Mouse (Mus musculus): Measurements from ENCODE around the gene Prr5l. TPM values are rescaled to one million over a fixed set of nuclear protein-coding genes. Genes with fewer than 3 reads are reported as not detected.

Gene Prr5l
- polyA plus RNA-seq, 1 experiment, result 0.43 TPM

DNA sequence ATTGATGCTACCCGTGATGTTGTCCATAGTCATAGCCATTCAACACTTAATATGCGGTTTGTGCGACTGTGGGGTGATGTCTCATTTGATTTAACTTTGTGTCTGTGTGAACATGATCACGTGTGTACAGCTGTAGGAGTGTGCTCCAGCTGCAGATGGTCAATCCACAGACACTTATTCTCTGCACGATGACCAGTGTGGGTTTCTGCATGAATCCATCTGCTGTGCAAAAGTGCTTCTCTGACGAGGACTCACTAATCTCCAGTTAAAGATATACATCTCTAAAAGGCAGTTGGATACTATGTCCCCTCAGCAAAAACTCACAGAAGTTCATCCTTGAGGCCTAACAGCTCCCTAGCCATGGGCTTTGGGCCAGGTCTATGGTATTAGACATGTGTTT lies 104.7 kb downstream of the Prr5l start:
- Histone ChIP-seq H3K36me3 (ENCODE audit: control insufficient read depth, insufficient read depth) (no peaks in the 10 kb centered on the region), H3K27me3 (ENCODE audit: control insufficient read depth, insufficient read depth, insufficient read length) (no peaks in the 10 kb centered on the region), H3K79me3 (ENCODE audit: low read depth) (no peaks in the 10 kb centered on the region), H3K79me2 (ENCODE audit: control insufficient read depth, insufficient read depth) (no peaks in the 10 kb centered on the region), H3ac (ENCODE audit: control insufficient read depth, insufficient read length, low read depth) (no peak overlapping the region), H3K4me3 (ENCODE audit: insufficient read depth, poor library complexity, severe bottlenecking) (no peak overlapping the region)
- no peak for TF ChIP-seq USF1 (IDR thresholded peaks at IDR 0.05; ENCODE audit: low read depth)
- no peak for TF ChIP-seq FOSL1 (IDR thresholded peaks at IDR 0.05; ENCODE audit: insufficient read depth, low read length, poor library complexity, severe bottlenecking)
- TF ChIP-seq MAX (IDR thresholded peaks at IDR 0.05), result no peak
- TF ChIP-seq MYOG (IDR thresholded peaks at IDR 0.05; ENCODE audit: control insufficient read depth, extremely low read depth, insufficient read length), result no peak
- no peak for TF ChIP-seq MYOD1 (IDR thresholded peaks at IDR 0.05; ENCODE audit: control insufficient read depth, insufficient read length, low read depth)
- no peak for TF ChIP-seq CTCF (IDR thresholded peaks at IDR 0.05; ENCODE audit: control insufficient read depth, insufficient read depth, insufficient read length)
- no peak for TF ChIP-seq CEBPB (IDR thresholded peaks at IDR 0.05; ENCODE audit: low read depth)

DNA sequence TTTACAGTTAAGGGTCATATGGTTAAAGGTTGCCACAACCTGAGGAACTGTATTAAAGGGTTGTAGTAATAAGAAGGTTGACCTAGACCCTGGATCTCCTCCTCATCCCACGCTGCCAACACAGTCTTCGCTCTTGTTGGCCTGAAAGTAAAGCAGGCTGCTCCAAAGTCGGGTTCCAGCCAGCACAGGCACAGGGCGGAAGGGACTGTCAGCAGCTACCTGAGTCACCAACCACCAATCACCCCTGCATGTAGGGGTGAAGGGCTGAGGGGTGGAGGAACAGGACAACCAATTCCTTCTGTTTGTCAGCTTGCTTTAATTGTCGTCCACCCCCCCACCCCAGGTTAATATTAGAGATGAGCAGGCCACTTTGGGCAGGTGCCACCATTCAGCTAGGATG lies 119.3 kb downstream of the Prr5l start:
- TF ChIP-seq MYOD1 (IDR thresholded peaks at IDR 0.05; ENCODE audit: control insufficient read depth, insufficient read length, low read depth), result no peak
- Histone ChIP-seq H3K4me3 (ENCODE audit: insufficient read depth, poor library complexity, severe bottlenecking) (no peak overlapping the region), H3K79me3 (ENCODE audit: low read depth) (no peaks in the 10 kb centered on the region), H3K36me3 (ENCODE audit: control insufficient read depth, insufficient read depth) (no peaks in the 10 kb centered on the region), H3K27me3 (ENCODE audit: control insufficient read depth, insufficient read depth, insufficient read length) (no peaks in the 10 kb centered on the region), H3K79me2 (ENCODE audit: control insufficient read depth, insufficient read depth) (no peaks in the 10 kb centered on the region), H3ac (ENCODE audit: control insufficient read depth, insufficient read length, low read depth) (no peak overlapping the region)

DNA sequence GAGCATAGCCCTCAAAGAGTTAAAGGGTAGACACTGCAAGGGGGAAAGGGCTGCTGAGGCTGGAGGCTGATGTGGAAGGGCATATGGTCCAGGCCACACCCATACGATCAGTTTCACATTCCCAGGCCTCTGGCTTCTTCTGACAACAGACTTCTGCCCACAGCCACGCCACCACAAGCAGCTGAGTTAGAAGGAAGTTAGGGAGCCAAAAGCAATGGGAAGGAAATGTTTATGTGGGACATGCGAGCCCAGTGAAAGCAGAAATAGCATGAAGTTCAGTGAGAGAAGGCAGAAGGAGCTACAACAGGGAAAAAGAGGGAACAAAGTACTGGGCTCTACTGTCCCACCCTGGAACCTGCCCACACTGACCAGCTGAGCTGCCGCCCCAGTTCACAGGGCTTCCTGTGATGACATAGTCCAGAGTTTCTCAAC lies 119.9 kb downstream of the Prr5l start:
- Histone ChIP-seq H3K79me2 (ENCODE audit: control insufficient read depth, insufficient read depth) (no peaks in the 10 kb centered on the region), H3ac (ENCODE audit: control insufficient read depth, insufficient read length, low read depth) (peak overlapping the region; percentile 23), H3K79me3 (ENCODE audit: low read depth) (no peaks in the 10 kb centered on the region), H3K4me3 (ENCODE audit: insufficient read depth, poor library complexity, severe bottlenecking) (no peak overlapping the region), H3K27me3 (ENCODE audit: control insufficient read depth, insufficient read depth, insufficient read length) (no peaks in the 10 kb centered on the region), H3K36me3 (ENCODE audit: control insufficient read depth, insufficient read depth) (no peaks in the 10 kb centered on the region)
- TF ChIP-seq MYOD1 (IDR thresholded peaks at IDR 0.05; ENCODE audit: control insufficient read depth, insufficient read length, low read depth) (peak; percentile 38), CEBPB (IDR thresholded peaks at IDR 0.05; ENCODE audit: low read depth) (no peak)

DNA sequence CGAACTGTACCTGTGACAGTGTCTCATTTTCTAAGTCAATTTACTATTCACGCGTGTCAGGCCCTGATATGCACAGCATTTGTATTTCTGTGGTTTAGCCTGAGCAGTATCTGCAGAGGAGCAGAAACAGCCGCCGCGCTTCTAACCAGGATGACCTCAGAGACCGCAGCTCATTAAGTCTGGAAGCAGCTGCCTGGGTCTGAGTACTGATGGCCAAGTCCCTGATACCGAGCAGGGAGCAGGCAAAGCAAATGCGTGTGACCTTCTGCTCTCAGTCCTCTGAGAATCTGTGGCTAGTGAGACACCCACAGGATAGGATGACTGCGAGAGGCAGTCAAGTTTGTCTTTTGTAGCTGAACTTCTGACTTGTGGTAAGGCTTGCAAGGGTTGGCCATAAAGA lies 120.4 kb downstream of the Prr5l start:
- no peaks in the 10 kb centered on the region for H3K27me3 ChIP-seq (ENCODE audit: control insufficient read depth, insufficient read depth, insufficient read length)
- H3ac ChIP-seq (ENCODE audit: control insufficient read depth, insufficient read length, low read depth), result no peak overlapping the region
- no peak overlapping the region for H3K4me3 ChIP-seq (ENCODE audit: insufficient read depth, poor library complexity, severe bottlenecking)
- H3K79me3 ChIP-seq (ENCODE audit: low read depth), result no peaks in the 10 kb centered on the region
- TF ChIP-seq MAX (IDR thresholded peaks at IDR 0.05) (no peak), MYOD1 (IDR thresholded peaks at IDR 0.05; ENCODE audit: control insufficient read depth, insufficient read length, low read depth) (peak; percentile 97)
- no peaks in the 10 kb centered on the region for H3K79me2 ChIP-seq (ENCODE audit: control insufficient read depth, insufficient read depth)
- no peaks in the 10 kb centered on the region for H3K36me3 ChIP-seq (ENCODE audit: control insufficient read depth, insufficient read depth)

DNA sequence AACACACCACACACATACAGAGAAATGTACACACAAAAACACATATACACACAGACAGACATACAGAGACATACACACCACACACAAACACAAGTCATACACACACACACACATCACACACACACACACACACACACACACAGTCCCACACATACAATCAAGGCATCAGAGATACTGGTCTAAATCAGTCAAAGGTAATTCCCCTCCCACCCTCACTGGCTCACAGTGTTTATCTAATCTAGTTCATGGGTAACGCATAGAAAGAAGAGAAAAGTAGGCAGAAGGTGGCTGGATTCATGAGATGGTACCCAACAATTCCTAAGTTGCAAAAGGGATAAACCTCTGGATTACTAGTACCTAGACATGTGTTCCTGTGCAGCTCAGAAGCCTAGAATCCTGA lies 120.9 kb downstream of the Prr5l start:
- H3K27me3 ChIP-seq (ENCODE audit: control insufficient read depth, insufficient read depth, insufficient read length), result no peaks in the 10 kb centered on the region
- no peak for TF ChIP-seq CTCF (IDR thresholded peaks at IDR 0.05; ENCODE audit: control insufficient read depth, insufficient read depth, insufficient read length)
- no peak overlapping the region for H3K4me3 ChIP-seq (ENCODE audit: insufficient read depth, poor library complexity, severe bottlenecking)
- no peaks in the 10 kb centered on the region for H3K36me3 ChIP-seq (ENCODE audit: control insufficient read depth, insufficient read depth)
- H3K79me3 ChIP-seq (ENCODE audit: low read depth), result no peaks in the 10 kb centered on the region
- no peaks in the 10 kb centered on the region for H3K79me2 ChIP-seq (ENCODE audit: control insufficient read depth, insufficient read depth)
- H3ac ChIP-seq (ENCODE audit: control insufficient read depth, insufficient read length, low read depth), result no peak overlapping the region

DNA sequence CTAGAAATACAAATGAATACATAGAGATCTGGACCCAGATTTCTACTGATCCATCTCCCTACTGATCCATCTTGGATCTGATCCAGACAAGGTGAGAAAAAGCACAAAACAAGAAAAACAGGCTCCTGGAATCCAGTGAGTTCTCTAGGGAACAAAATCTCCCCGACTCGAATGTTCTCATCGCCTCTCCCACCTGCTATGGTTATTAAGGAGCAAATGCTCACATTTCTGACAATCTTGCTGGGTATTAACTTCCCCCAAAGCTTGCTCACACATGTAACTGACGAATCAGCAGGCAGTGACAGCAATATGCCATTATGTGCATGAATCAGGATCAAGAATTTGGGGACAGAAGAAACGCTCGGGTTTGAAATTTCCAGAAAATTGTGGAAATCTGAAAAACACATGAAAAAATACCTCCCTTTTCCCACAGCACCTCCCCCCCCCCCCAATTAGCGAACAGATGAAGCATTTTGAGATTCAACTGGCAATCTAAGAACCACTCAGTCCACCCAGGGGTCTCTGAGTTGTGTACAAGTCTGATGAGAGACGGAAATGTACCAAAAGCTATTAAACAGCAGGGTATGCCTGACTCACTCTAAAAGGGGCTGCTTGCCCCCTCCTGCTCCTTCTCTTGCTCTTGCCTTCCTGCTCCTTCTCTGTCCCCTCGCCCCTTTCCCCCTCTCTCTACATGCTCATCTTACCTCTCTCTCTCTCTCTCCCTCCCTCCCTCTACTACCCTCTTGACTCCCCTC lies 123.1 kb downstream of the Prr5l start:
- Histone ChIP-seq H3K4me3 (ENCODE audit: insufficient read depth, poor library complexity, severe bottlenecking) (no peak overlapping the region), H3K36me3 (ENCODE audit: control insufficient read depth, insufficient read depth) (no peaks in the 10 kb centered on the region), H3K27me3 (ENCODE audit: control insufficient read depth, insufficient read depth, insufficient read length) (no peaks in the 10 kb centered on the region), H3ac (ENCODE audit: control insufficient read depth, insufficient read length, low read depth) (no peak overlapping the region), H3K79me3 (ENCODE audit: low read depth) (no peaks in the 10 kb centered on the region), H3K79me2 (ENCODE audit: control insufficient read depth, insufficient read depth) (no peaks in the 10 kb centered on the region)
- TF ChIP-seq MYOG (IDR thresholded peaks at IDR 0.05; ENCODE audit: control insufficient read depth, extremely low read depth, insufficient read length) (no peak), CTCF (IDR thresholded peaks at IDR 0.05; ENCODE audit: control insufficient read depth, insufficient read depth, insufficient read length) (no peak), USF1 (IDR thresholded peaks at IDR 0.05; ENCODE audit: low read depth) (no peak), MAX (IDR thresholded peaks at IDR 0.05) (no peak), MYOD1 (IDR thresholded peaks at IDR 0.05; ENCODE audit: control insufficient read depth, insufficient read length, low read depth) (no peak), CEBPB (IDR thresholded peaks at IDR 0.05; ENCODE audit: low read depth) (no peak), FOSL1 (IDR thresholded peaks at IDR 0.05; ENCODE audit: insufficient read depth, low read length, poor library complexity, severe bottlenecking) (no peak)
